Mouse (Mus musculus) C2C12 (cell line): ENCODE results near the gene Pbx1. TPM values are rescaled to one million over a fixed set of nuclear protein-coding genes. Genes with fewer than 3 reads are reported as not detected.
"Not testable (repeated sequence)": the region's sequence is repeated elsewhere in the genome, so short reads cannot be mapped to it uniquely, and the experiment has no call there.

Source experiments
- H3K27me3 ChIP-seq: one replicate; pipeline ENCODE4 v1.6.1; 2011; ENCODE audit not compliant: control insufficient read depth, insufficient read depth, insufficient read length
- H3K36me3 ChIP-seq: one replicate; pipeline ENCODE4 v1.6.1; 2011; ENCODE audit not compliant: control insufficient read depth, insufficient read depth
- H3K4me3 ChIP-seq: one replicate; pipeline ENCODE4 v1.5.1; 2011; ENCODE audit warnings: mild to moderate bottlenecking, control low read depth; ENCODE audit not compliant: poor library complexity, insufficient read depth, severe bottlenecking
- H3K79me2 ChIP-seq: one replicate; pipeline ENCODE4 v1.6.1; 2011; ENCODE audit not compliant: control insufficient read depth, insufficient read depth
- H3K79me3 ChIP-seq: one replicate; pipeline ENCODE4 v1.6.1; 2011; ENCODE audit warnings: low read depth, control low read depth
- H3ac ChIP-seq: one replicate; pipeline ENCODE3; 2011; ENCODE audit warnings: low read depth; ENCODE audit not compliant: control insufficient read depth, insufficient read length
- CEBPB ChIP-seq: IDR thresholded peaks from one replicate; pipeline ENCODE4 v1.6.1; 2011; ENCODE audit warnings: low read depth, mild to moderate bottlenecking, control low read depth, moderate library complexity
- CTCF ChIP-seq: IDR thresholded peaks from one replicate; pipeline ENCODE4 v1.5.1; 2011; ENCODE audit not compliant: control insufficient read depth, insufficient read depth, insufficient read length
- FOSL1 ChIP-seq: IDR thresholded peaks from one replicate; pipeline ENCODE4 v1.8.0; 2011; ENCODE audit warnings: mild to moderate bottlenecking, low read length; ENCODE audit not compliant: poor library complexity, insufficient read depth, severe bottlenecking
- MAX ChIP-seq: IDR thresholded peaks from one replicate; pipeline ENCODE4 v1.6.1; 2011; ENCODE audit warnings: mild to moderate bottlenecking, control low read depth
- MYOD1 ChIP-seq: IDR thresholded peaks from one replicate; pipeline ENCODE4 v1.6.1; 2011; ENCODE audit warnings: low read depth; ENCODE audit not compliant: control insufficient read depth, insufficient read length
- MYOG ChIP-seq: IDR thresholded peaks from one replicate; pipeline ENCODE4 v1.6.1; 2011; ENCODE audit not compliant: control insufficient read depth, insufficient read length; ENCODE audit errors: extremely low read depth
- USF1 ChIP-seq: IDR thresholded peaks from one replicate; pipeline ENCODE4 v1.6.1; 2011; ENCODE audit warnings: low read depth, mild to moderate bottlenecking, control low read depth, moderate library complexity
- long read RNA-seq, 2 experiments: library from polyadenylated mRNA; unstranded; transcript quantifications; one replicate each; pipeline ENCODE4 v2.0.0; 2019 to 2020
- polyA plus RNA-seq: library from polyadenylated mRNA; unstranded; fragments of >200 nt; fragmentation: generic; extraction: Trizol; gene quantifications from one replicate; pipeline ENCODE4 v1.2.1, GENCODE M21; 2012; ENCODE audit warnings: missing spikeins

Gene Pbx1
- 29.4 TPM for polyA plus RNA-seq
- long read RNA-seq, experiment 1, partial matches to known transcripts, result 2 of 26 reads
- long read RNA-seq, experiment 1, other reads (novel, unspliced or antisense), result 24 of 26 reads
- long read RNA-seq, experiment 2, partial matches to known transcripts, result 7 of 34 reads
- long read RNA-seq, experiment 2, other reads (novel, unspliced or antisense), result 27 of 34 reads

DNA sequence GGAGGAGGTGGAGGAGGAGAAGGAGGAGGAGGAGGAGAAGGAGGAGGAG is at the start of gene Pbx1:
Gene Pbx1 (minus strand): TSS at position 39 of the 49 bp plus-strand sequence.
- Histone ChIP-seq H3K79me3 (peaks cover 39% of the 10 kb centered on the region), H3K4me3 (peak within 1 kb of the TSS; percentile 67), H3ac (peak within 1 kb of the TSS; percentile 83), H3K79me2 (peaks cover 47% of the 10 kb centered on the region)
- not testable (repeated sequence) for H3K36me3 ChIP-seq, H3K27me3 ChIP-seq

DNA sequence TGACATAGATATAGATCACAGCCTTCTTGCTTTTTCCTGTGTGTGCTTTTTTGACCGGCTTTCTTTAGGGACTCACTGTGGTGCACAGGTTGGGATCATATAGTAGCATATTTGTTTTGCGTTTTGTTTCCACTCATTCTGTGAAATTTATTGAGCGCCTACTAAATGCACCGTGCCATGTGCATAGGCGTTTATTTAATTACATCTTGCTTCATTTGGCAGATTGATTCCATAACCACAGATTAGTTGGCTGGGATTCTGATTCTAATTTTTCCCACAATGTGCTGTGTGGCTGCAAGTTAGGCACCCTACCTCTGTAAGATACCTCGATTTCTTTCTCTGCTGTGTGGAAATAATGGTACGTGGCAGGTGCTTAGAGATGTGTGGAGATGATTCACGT is 47.6 kb upstream of the Pbx1 start:
- Histone ChIP-seq H3K27me3 (no peaks in the 10 kb centered on the region), H3K79me3 (no peaks in the 10 kb centered on the region), H3K36me3 (no peaks in the 10 kb centered on the region), H3K4me3 (no peak overlapping the region), H3K79me2 (no peaks in the 10 kb centered on the region), H3ac (no peak overlapping the region)
- no peak for TF ChIP-seq CTCF

DNA sequence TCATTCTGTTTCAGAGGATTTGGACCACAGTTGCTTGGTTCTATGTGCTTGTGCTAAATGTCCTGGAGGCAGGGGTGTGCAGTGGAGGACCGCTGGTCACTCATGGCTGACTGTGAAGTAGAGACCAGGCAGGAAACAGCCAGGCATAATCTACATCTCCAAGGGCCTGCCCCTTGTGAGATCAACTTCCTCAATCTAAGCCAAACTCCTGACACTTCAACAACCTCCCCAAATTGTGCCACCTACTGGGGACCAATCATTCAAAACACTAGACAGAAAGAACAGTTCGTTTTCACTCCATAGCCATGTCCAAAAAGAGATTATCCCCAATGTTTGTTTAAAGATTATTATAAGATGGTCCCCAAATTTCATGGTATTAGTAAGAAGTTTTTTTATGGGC is 46.8 kb upstream of the Pbx1 start:
- no peak overlapping the region for H3ac ChIP-seq
- TF ChIP-seq MAX (no peak), FOSL1 (no peak), MYOG (no peak)
- no peaks in the 10 kb centered on the region for H3K27me3 ChIP-seq
- H3K4me3 ChIP-seq, result no peak overlapping the region
- no peaks in the 10 kb centered on the region for H3K79me2 ChIP-seq
- H3K79me3 ChIP-seq, result no peaks in the 10 kb centered on the region
- H3K36me3 ChIP-seq, result no peaks in the 10 kb centered on the region

DNA sequence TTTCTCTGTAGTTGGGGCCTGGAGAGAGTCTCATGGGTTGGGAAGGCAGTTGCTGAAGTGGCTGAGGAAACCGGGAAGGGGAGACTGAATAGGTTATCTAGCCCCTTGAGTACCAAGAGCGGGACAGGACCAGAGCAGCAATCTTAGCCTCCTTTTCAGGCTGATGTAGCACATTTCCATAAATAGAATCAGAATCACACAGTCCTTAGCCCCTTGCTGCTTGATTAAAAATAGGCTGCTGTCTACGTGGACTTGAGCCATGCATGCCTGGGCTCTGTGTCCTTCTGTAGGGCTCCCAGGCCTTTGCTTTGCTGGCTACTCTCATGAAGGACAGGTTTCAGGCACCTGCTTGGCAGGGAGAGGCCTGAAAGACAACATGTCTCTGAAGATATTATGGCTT is 44.8 kb upstream of the Pbx1 start:
- no peaks in the 10 kb centered on the region for H3K79me3 ChIP-seq
- no peak overlapping the region for H3ac ChIP-seq
- TF ChIP-seq FOSL1 (no peak), MYOD1 (no peak), CEBPB (no peak), USF1 (no peak), CTCF (no peak), MYOG (no peak)

DNA sequence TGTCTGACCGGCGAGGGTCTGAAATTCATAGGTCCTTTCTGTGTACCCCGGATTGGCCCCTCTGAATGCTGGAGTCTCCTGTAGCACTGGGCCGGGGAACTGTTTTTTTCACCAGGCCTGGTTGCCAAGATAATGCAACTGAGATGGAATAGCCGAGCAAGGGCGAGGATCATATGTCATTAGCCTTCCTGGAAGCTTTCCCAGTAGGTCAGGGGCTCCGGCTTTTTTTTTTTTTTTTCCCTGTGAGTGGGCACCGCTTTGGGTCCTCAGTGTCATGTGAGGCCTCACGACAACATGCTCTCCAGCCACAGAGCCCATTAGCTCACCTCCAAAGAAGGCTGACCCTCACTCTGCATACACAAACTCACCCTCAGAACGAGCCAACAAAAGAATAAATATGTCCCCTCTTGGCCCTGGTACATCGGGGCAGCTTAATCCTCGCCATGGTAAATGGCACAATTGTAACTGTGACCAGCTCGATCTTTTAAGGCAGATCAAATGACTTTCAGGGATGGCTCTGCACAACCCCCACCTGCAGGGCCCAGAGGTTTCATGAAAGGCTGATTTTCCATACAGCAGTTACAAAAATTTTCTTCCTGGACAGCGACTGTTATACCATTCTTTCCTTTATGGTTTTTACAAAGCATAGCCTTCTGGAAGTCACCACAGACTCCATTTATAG is 44.3 kb upstream of the Pbx1 start:
- Histone ChIP-seq H3K79me3 (no peaks in the 10 kb centered on the region), H3K79me2 (no peaks in the 10 kb centered on the region), H3K4me3 (no peak overlapping the region), H3ac (no peak overlapping the region), H3K27me3 (no peaks in the 10 kb centered on the region), H3K36me3 (no peaks in the 10 kb centered on the region)
- TF ChIP-seq USF1 (no peak), MAX (no peak), FOSL1 (no peak), CTCF (no peak), MYOD1 (no peak), CEBPB (no peak), MYOG (no peak)

More for the DNA sequence above, 44.8 kb upstream of the Pbx1 start:
- no peaks in the 10 kb centered on the region for H3K79me2 ChIP-seq
- H3K4me3 ChIP-seq, result no peak overlapping the region
- no peaks in the 10 kb centered on the region for H3K36me3 ChIP-seq
- H3K27me3 ChIP-seq, result no peaks in the 10 kb centered on the region

DNA sequence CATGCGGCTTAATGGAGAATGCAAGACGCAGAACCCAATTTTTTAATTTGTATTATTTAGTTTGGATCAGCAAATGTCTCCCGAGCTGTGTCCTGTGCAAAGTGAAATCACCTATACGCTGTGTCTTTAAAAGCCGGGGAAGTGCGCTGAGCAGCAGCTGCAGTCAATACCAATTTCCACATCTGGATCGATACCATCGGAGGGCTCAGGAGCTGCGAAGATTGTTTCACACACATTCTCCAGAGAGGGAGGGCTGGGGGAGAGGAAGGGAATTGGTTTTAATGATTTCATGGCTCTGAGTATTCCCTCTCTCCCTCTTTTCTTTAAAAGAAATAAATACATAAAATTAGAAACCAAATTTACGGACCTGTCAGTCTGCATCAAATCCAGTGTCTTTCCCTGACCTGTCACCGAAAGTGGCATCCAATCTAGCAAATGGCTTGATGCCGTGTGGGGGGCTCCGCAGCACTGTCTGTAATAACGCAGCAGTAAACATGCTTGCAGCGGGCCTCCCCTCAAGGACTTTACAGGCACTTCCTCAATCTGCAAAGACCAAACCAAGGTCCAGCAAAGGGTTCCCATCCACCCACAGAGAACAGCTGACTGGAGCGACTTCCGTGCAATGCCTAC is 43.6 kb upstream of the Pbx1 start:
- no peak overlapping the region for H3ac ChIP-seq
- no peak overlapping the region for H3K4me3 ChIP-seq
- no peaks in the 10 kb centered on the region for H3K79me3 ChIP-seq
- no peaks in the 10 kb centered on the region for H3K36me3 ChIP-seq
- no peaks in the 10 kb centered on the region for H3K27me3 ChIP-seq
- TF ChIP-seq MYOG (no peak), USF1 (no peak), FOSL1 (no peak), MYOD1 (no peak), CEBPB (no peak), MAX (no peak), CTCF (no peak)
- no peaks in the 10 kb centered on the region for H3K79me2 ChIP-seq
